Mouse (Mus musculus) urinary bladder, adult 2 months (tissue): ENCODE data around the gene Gm20696. TPM values are rescaled to one million over a fixed set of nuclear protein-coding genes. Genes with fewer than 3 reads are reported as not detected.

Experiments used
- DNase-seq: peaks from one replicate; pipeline ENCODE4 v3.0.0; 2022; ENCODE audit warnings: low spot score
- polyA plus RNA-seq: library from polyadenylated mRNA; depleted of rRNA; stranded (reverse); fragments of >200 nt; gene quantifications from 2 replicates; pipeline ENCODE4 v1.2.3, GENCODE M21; 2012

The Gm20696 gene
- polyA plus RNA-seq, 1 experiment, result 1.2 TPM

DNA sequence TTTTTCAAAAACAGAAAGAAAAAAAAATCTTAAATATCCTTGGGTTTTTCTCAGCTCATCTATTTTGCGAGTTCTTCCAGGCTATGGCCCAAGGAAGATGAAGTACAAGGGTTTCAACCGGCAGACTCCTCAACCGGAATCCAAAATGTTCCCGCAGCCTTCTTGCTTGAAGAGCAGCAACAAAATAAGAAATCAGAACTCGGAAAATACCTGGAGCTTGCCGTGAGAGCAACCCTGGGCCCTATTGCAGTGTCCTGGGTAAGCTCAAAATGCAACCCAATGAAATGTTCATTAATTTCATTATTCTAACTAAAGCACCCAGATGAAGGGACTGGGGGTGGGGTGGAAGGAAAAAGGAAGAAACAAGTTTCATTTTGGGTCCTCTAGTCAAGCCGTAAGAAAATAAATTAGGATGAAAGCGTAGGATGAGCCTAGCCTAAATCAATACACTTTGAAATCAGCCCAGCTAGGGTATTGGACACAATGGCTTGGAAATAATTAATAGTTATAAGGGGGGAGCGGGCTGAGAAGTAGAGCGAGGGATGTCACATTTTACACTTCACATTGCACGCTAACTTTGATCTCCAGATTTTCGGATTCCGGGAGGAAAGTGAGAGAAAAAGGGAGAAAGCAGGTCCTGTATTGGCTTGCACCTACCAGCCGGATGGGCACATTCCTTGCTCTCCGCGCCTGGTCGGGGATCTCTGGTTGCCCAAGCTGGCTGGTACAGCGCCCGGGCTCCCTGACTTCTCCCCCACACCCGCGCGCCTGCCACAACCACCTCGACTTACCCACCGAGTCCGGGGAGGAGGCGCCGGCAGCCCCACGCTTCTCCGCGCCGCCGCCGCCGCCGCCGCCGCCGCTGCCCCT, 146.6 kb downstream of the Gm20696 start:
- DNase-seq, result peak; percentile 43

DNA sequence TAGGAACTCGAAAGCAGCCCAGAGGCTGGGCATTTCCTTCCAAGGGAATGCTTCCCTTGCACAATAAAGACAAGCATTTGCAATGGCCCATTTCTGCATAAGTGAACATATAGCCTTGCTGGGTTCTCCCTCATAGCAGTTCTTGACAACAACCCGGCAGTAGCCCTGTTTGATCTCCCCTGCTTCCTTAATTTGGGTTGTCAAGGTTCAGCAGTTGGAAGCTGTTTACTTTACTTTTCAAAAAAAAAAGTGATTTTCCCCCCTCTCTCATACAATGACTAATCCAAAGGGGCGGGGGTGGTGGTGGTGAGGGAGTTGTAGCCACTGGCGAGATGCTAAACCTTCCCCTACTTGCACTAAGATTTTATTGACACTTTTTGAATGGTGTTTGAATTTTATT, 147.5 kb downstream of the Gm20696 start:
- DNase-seq, result no peak

DNA sequence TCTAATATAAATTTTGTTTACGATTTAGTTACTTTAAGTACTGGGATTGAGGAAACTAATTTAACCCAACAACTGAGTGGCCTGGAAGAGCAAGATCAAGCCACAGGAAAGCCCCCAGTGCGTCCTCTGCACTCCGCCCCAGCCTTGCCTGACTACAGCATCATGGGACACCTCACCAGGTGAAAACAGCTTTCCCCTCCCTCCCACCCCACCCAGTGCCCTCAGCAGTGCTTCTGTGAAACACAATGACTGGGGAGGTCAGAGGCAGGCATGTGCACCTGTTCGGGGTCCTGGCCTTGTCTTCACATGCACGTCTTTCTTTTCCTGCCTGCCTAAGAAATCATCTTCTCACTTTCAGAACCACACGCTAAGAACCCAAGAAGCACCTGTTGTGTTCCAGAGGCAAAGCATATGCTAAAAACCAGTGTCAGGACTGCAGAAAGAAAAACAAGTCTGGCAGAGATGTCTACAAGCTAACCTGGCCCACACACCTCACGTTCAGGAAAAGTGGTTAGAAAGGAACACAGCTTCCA, 150.9 kb downstream of the Gm20696 start:
- no peak for DNase-seq

DNA sequence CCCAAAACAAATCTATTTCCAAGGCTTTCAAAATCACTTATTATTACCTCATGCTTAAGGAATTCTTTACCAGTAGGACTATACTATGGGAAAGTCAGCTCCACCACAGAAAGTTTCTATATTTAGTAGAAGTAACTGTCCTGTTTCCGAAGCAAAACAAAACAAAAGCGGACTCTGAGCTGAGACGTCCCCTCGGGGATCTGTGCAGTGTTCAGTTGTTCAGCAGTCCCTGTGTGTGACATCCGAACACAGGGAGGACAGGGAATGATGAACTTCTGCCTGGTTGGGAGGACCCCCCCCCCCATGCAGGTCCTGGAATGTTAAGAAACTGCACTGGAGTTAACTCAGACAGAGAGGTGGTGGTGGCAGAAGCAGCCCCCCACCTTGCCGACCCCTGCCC, 154.7 kb downstream of the Gm20696 start:
- DNase-seq, result no peak

DNA sequence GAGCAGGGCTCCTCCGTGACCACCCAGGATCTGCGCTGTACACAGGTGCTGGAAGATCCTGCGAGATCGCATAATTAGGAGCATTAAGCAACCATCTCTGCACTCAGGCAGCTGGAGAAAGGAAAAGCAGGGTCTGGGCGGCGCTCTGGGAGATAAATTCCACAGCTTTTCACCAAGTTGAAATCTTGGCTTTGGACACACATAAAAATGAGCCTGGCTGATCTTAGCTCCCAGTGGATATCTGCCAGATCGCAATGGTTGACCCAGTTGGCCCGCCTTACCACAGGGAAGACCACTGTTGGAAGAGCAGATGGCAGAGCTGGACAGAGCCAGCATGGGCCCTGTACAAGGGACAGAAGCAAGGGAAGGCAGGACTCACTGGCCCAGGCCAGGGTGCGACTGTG, 157.4 kb downstream of the Gm20696 start:
- no peak for DNase-seq

DNA sequence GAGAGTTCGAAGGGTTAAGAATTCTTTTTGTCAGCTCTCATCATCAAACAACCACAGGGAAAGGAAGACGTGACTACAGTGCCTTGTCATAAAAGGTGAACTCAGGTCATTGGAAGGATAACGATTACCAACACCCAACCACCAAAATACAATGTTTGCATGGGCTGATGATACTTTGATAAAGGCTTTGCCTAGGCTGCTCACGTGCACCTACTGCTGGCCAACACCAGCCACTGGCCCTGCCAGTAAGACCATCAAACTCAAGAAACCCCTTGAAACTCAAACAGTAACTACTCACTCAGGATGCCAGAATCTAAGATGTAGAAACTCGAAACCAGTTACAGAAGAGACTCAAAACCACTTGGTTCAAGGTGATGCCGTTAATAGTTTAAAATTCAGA, 159.8 kb downstream of the Gm20696 start:
- DNase-seq, result no peak

DNA sequence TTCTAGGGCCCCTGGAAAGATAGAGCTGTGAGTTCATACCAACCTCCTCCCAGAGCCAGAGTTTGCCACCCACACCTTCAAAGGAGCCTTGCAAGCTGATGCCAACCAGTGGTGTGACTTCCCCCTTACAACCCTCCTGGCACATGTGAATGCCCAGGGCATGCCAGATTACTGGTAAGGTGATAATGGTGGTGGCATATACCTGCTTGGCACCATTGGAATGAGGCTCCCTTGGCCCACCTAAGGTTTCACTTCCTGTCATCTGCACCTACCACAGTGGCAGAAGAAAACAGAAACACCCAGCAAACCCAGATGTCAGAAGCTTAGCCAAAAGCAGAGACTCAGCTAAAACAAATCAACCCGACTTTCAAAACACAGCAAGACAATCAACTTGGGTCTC, 162.9 kb downstream of the Gm20696 start:
- no peak for DNase-seq

DNA sequence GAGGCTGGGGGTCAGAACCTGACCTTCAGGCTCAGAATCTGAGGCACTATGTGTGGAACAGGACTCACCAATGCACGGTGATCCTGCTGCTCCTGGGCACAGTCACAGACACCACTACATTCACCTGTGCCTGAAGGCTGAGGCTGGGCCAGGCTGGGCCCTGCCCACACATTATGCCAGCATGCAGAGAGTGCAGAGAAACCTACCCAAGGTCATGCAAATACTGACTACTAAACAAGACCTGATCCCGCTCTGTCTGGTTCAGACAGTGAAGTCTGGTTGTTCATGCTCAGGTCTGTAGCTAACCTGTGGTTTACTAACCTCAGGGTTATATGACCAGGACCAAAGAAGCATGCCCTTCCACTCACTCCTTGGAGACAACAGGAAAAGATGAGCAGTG, 163.9 kb downstream of the Gm20696 start:
- no peak for DNase-seq

DNA sequence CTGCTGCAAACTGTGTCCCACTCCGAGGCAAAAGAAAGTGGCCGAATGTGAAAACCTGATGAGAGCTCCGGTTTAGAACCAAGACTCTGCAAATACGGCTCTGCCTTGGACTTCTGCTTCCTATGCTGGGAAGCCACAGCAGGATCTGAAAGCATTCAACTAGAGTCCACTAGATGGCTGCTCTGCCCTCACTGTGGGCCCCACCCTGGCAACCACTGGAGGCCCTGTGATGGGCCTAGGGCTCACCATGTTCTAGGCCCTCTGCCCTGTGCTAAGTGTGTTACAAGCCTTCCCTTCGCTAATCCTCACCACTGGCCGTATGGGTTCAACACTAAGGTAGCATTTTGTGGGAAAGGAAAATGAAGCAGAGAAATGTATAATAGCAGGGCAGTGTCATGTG, 164.3 kb downstream of the Gm20696 start:
- DNase-seq, result no peak

DNA sequence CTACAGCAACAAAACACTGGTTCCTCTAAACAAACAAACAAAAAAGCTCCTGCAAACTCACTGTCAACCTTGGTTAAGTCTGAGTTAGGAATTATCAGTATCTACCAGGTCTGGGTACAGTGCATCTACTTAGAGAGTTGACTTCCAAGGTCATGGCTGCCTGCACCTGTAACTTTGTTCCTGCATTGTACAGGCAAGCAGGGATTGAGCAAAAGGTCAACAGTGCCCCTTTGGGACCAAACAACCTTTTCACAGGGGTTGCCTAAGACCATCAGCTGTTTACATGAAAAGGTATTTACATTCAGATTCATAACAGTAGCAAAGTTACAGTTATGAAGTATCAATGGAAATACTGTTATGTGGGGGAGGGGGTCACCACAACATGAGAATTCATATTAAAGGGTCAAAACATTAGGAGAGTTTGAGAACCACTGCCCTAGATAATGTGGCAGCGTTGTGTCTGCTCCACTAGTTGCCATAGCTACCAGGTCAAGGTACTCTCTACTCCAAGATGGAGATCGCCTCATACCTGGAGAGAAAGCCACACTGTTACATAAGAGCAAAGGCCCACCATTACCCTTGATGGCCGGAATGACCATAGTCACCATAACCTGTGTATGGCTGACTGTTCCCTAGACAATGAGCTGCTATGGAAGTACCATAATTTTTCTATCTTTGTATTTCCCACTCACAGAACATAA, 165.9 kb downstream of the Gm20696 start:
- DNase-seq, result no peak

DNA sequence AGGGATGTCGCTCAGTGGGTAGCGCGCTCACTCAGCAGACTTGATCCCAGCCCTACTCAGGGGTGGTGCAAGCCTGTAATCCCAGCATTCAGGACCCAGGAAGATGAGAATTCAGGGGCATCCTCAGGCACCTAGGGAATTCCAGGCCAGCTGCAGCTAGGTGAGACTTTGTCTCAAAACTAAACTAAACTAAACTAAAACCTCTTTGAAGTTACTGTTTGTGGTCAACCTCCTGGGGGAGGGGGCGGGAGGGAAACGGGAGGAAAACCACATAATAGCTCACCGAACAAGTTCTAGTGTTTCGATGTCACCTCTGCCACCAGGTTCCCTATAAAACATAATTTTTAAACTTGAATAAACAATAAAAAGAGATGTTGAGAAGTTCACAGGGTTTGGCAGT, 168.5 kb downstream of the Gm20696 start:
- no peak for DNase-seq

DNA sequence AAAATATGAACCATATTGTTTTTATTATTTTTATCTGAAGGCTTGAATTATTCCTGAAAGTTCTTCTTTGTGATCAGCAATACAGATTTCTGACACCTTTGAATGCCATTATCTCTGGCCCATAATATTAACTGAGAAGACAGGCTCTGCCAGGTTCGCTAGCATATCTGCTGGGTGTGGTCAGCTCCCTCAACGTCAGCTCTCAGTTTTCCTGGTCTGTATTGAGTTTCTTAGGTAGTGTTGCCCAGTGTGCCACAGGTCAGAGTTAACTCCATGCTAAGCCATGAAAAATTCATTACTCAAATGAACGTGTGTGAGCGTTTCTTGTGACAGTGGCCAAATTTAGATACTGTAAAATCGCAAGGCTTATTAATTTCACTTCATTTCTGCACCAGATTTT, 170.5 kb downstream of the Gm20696 start:
- DNase-seq, result no peak

DNA sequence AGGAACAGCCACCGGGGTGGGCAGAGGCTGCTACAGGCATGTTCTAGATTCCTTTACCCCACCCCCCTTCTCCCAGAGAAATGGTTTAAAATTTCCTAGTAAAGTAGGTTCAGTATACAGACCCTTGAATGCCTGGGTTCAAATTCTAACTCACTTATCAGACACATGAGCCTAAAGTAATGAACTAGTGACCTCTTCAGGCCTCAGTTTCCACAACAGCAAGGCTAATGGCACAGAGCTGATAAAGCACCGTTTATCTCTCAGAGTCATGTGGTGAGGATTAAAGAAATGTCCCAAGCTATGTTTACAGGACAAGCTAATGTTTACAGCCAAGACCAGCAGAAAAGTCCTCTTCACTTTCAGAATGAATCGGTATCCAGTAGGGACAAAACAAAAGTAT, 173.7 kb downstream of the Gm20696 start:
- no peak for DNase-seq

DNA sequence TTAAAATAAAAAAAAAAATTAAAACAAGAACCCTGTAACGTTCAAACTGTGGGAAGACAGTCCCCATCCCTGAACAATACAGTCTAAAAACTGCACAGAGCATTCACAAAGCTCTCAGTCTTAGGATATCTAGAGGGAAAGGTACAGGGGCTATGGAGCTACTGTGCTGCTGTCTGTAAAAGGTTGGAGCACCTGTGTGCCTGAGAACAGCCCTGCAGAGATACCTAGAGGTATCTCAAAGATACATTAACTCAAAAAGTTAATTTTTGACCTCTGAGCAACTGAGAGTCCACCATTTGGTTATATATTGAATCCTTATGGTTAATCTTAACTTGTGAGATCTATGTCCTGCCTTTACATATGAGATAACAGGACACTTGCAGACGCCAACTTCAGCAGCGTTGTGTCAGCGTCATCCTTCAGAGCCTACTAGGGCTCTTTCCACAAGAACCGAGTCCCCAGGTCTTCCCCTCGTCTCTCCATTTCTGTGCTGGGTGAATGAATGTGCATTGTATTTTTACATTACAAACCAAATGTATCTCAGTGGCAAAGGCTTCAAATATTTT, 174.5 kb downstream of the Gm20696 start:
- no peak for DNase-seq

DNA sequence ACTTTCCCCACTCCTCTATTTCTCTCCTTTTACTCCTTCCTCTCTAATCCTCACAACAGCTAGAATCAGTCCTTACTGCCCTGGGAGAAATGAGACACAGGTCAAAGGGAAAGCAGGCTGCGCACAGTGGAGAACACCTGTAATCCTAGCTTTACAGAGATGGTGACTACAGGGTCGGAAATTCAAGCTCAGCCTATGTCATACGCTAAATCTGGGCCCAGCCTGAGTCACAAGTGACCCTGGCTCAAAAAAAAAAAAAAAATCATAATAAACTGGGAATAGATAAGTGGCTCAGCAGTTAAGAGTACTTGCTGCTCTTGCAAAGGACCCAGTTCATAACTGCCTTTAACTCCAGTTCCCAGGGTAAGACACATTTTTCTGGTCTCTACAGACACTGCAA, 175.5 kb downstream of the Gm20696 start:
- no peak for DNase-seq

DNA sequence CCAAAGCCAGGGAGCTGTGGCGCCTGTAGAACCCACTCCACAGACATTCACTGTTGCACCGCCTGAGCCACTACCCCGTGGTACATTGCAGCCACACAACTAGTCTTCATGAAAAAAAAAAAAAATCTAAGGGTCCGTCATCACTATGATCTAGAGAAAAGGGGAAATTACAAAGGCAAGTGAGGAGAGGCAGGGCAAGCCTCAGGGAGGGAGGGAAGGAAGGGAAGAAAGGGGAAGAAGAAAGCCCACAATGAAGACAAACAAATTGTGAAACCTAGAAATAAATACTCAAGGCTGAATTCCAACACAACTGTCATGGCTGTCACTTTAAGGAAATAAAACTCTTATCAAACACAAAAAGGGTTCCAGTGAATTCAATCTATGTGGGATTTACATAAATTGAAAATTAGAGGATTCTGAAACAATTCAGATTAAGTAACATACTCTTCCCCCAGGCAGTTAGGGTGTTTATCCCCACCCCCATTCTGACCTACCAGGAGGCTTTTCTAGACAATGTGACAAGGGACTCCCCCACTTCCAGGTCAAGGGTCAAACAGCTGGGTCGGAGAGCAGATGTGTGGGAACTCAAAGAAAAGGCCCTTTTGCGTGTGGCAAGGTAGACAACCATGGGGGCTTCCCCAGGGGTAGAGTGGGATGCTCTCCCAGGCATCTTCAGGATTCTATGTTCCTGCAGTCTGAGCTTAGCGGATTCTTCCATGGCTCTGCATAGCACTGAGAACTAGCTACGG, 176.5 kb downstream of the Gm20696 start:
- no peak for DNase-seq

DNA sequence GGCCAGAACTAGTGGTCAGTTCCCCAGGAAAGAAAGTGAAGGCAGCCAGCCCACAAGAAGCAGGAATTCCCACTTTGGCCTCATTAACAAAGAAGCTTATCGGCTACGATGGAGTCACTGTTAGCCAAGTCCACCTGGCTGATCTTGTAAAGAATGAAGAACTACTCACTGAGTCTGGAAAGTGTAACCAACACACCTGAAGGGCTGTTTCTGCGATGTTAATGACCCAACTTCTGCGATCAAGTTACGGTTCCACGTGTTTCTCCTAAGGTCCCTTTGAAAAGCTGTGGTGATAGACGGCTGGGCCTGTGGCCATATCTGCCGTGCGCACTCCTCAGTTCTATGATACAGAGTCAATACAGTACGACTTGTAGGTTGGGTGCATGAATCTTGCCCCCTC, 177.2 kb downstream of the Gm20696 start:
- no peak for DNase-seq

DNA sequence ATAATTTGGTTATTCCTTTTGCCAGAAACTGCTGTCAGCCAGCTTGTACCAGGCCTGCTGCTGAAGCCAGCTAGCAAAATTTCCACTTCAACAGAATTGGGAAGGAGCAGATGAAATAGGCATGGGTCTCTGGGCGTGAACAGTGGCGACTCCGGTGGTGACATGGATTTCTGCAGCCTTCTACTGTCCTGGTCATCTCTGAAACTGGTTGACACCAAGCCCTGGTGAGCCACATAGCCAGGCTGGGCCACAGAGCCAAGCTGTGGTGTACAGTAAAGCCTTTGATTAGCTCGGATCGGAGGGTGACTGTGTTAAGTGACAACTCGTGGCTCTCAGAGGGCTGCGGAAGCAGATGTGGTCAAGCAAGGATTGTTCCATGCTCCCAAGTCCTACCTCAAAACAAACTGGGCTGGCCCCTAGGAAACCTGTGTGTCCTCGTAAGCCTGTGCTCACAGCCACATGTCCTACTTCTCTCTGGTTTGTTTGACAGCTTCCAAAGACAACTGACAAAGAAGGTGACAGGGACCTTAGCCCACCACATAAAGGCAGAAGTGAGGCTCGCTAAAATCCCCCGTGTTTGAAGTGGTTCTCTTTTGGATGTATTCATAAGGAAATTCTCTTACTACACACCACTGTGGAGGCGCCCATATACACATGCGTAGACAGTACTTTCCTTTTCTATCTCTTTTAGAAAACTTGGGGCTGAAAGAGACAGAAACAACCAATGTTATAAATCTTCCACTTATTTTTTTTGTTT, 180.5 kb downstream of the Gm20696 start:
- no peak for DNase-seq

DNA sequence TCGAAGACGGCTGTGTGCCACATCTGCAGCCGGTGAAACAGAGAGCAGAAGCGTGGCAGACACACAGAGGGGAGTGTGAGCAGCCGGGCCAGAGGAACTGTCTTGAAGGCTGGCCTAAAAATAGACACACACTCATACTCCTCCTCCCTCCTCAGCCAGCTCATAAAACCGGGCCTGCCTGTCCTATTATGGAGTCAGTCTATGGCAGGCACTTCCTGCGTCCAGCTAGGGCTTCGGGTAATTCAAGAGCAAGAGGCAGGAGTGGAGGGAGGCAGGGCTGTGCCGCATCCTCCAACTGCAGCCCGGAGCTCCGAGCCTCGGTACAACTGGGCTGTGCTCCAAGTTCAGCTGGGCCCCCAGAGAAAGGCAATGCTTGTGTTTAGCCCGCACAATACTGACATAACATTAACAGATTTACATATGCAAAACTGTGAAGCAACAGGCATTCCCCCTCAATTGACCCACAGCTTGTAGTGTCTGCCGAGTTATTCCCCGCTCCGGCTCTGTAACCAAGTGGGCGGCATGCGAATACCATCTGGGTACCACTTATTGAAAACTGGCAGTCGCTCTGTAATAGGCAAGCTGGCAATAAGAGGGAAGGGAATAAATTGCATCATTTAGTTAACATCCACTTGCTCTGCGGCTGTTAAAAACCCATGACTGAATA, 181.2 kb downstream of the Gm20696 start:
- DNase-seq, result peak; percentile 42

DNA sequence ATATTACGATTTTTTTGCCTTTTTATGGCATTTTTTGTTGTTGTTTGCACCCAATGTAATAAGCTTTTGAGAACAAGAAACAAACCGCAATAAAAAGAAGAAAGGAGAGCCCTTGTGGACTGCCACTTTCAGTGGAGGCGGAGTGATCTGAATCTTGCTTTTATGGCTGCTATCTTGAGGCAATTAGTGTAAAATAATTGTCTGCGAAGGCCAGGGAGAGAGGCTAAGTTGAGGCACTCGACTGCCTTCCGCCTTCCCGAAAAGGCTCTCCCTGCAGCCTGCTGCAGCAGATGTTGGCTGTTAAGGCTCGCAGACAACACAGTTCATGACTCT, 181.7 kb downstream of the Gm20696 start:
- DNase-seq, result no peak

DNA sequence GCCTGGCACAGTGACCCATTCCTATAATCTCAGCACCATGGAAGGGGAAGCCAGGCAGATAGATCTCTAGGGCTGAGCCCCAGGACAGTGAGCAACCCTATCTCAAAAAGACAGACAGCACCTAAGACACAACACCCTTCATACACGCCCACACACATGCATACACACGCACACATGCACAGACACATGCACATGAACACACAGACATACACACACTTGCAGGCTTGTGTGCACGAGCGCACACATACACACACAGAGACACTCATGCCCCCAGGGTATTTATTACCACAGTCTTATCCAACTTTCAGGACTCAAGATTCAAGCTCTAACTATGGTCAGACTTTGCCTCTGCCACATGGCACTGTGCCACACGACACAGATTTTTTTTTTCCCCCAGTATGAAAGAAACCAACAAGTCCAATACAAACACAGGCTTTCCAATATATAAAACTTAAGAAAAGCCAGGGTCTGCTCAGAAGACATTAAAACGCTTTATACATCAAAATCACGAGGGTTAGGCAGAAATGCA, 182.3 kb downstream of the Gm20696 start:
- DNase-seq, result no peak
